Mouse (Mus musculus): ENCODE results near the gene Pigq.

Gene Pigq

DNA sequence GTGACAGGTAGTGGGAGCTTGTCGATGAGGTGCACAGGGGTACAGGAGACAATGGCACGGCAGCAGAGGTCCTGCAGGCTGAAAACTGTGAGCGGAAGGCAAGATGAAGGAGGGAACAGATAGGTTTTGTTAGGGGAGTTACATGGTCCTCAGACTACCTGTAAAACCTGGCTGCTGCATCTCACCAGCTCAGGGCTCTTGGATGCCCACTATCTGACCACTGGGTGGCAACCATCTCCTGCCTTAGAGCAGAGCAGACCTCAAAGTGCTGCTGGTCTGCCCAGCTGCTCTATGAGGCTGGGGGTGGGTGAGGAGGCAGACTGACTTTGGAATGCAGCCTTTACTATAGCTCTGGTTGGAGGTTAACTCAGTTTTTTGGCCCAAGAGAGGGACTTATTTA is 60.9 kb downstream of the Pigq start:
- no peak for DNase-seq (ENCODE audit: low read depth, low spot score)

DNA sequence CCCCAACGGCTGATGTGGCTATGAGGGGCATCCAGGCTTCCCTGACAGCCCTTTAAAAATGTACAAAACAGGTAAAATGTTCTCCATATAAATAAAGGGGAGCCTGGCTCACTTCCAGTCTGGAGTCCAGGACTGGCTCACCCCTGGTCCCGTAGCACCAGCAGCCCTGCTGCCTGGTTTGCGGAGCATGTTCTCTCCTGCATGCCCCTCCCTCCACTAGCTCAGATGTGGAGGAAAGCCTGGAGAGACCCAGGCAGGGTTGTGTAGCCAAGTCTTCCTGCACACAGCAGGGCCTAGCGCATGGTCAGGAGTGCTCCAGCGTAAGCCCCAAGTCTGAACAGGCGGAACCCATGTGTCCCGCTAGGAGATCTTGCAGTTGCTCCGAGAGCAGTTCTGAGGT is 61.5 kb downstream of the Pigq start:
- no peak for DNase-seq (ENCODE audit: low read depth, low spot score)

DNA sequence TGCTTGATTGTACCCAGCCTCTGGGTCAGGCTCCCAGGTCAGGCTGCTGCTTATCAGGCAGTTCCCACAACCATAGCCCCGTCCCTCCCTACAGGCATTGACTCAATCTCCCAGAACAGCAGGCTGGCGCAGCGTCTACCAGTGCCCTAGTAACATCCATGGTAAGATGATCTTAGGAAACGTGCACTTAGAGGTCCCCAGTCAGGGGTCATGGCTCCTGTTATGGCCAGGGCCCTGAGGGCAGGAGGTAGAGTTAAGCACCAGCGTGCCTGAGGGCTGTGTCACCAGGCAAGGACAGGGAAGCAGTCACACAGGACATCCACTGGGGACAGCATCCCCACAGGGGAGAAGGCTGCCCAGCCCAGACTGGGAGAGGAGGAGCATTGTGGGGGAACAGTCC is 62.4 kb downstream of the Pigq start:
- no peak for DNase-seq (ENCODE audit: low read depth, low spot score)

DNA sequence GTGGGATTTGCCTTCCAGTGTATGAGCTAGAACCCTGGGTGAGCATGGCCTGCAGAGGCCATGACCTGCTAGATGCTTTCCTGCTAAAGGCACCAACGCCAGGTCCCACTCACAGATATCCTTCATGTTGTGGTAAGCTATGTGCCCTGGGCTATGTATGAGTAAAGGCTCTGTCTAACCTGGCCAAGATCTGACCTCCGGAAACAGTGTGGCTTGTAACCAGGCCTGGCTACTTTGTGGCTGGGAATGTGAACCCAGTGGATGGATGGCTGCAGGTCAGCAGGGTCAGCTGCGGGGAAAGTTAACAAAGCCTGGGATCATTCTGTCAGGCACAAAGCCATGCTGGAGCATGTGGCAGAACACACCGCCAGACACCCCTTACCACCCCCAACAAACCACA is 63.0 kb downstream of the Pigq start:
- no peak for DNase-seq (ENCODE audit: low read depth, low spot score)

DNA sequence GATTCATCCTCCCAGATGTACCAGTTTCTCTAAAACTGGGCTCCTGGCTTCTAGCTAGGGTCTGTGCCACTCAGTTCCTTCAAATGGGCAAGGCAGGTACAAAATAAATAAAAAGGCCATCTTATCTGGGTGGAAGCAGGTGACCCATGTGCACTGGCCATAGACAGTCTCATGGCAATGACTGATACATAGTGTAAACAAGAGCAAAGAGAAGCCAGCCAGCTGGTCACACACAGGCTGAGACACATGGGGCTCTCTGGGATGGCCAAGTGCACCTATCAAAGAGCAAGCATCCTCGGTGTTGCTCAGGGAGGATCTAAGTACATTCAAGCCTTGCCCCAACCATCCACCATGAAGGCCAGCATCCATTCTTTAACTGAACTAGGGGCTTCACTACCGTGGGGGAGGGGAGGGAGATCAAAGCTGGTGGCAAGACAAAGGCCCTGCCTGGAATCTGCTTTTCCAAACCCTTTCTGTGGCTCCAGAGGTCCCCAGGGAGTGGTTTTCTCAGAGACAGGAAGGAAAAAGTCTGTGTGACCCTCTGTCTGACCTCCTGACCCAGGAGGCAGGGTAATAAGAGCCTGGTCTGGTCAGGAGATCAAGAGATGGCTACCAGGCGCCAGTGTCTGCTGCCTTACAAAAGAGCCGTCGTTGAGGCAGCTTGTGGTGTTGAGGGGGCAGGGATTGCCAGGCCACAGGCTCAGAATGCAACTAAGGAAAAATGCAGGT is 63.7 kb downstream of the Pigq start:
- no peak for DNase-seq (ENCODE audit: low read depth, low spot score)

DNA sequence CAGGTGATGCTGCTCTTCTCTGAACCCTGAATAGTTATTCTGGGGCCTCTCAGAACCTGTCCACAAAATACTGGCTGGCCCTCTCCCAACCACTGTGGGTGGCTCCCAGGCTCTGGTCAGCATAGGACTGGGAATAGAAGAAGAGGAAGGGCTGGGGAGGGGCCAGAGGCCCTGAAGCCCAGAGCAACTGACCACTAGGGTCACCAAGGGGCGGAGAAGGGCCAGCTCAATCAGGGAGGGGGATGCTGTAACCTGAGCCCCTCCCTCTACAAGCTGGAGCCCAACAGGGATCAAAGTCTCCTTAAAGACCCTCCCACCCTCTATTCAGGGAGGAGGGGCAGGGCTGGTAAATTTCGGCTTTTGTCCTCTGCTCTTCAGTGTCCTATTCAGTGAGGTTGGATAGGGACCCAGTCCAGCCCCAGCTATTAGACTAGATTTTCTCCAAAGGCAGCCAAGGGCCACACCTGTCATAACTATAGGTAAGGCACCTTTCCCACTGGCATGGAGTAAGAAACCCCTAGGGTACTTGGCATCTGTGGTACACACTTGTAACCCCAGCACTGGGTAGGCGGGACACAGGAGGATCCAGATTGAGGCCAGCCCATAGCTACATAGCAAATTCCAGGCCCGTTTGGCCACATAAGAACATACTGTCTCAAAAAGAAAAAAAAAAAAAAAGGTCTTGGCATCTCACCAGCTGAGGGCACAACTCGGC is 64.4 kb downstream of the Pigq start, which contains the start of gene Wfikkn1:
TSS of gene Wfikkn1 (minus strand) at position 663 of the 715 bp plus-strand sequence.
- DNase-seq (ENCODE audit: low read depth, low spot score) = no peak

DNA sequence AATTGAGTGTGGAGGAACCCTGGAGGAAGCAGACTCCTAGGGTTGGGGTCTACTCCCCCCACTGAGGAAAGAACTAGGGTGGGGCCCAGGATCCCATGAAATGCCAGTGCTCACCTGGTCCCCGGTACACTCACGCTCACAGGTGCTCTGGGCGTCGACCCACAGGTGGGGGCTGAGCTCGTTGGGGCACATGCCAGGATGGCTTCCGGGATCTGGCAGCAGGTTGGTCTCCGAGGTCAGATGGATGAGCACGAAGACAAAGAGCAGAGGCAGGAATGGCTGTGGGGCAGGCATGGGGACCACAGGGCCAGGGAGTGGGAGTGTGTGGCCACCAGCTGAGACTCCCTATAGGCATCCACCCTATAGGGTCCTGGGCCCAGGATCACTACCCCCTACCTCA is 65.0 kb downstream of the Pigq start:
- no peak for DNase-seq (ENCODE audit: low read depth, low spot score)

DNA sequence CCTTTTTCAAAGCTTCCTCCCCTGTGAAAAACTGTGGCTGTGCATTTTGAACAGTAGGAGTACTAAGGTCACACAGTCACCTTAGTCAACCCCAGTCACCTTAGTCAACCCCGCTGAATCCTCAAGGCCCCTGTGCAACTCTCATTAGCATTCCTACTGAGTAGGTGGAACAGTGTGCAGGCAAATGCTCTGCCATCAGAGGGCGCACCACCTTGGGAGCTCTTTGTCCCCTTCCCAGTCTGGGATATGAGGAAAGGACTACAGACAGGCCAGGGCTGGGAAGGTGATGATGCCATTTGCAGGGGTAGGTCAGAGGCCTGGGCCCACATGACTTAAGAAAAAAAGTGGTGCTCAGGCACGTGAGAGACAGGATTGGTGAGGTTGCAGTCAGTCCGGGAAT is 65.5 kb downstream of the Pigq start:
- DNase-seq (ENCODE audit: low read depth, low spot score) = no peak

DNA sequence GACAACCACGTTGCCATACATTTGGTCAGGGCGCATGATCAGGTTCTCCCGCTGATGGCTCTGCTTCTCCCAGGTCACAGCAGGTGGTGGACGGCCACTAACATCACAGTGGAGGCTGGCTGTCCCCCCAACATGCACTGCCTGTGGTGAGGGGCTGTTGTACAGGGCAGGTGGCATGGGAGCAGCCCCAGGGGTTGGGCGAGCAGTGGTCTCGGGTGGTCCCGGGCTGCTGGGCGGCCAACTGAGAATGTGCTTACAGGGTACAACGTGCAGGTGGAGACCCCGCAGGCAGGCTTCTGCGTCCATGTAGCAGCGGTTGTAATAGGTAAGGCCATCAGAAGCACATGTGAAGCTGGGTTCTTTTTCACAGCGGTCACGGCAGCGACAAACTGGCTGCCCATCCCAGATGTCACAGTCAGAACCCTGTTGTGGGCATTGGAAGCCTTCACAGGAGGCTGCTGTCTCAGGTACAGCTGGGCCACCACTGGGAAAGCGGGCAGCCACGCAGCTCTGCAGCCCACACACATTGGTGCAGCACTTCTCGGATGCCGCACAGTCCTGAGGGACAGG is 66.0 kb downstream of the Pigq start:
- no peak for DNase-seq (ENCODE audit: low read depth, low spot score)

DNA sequence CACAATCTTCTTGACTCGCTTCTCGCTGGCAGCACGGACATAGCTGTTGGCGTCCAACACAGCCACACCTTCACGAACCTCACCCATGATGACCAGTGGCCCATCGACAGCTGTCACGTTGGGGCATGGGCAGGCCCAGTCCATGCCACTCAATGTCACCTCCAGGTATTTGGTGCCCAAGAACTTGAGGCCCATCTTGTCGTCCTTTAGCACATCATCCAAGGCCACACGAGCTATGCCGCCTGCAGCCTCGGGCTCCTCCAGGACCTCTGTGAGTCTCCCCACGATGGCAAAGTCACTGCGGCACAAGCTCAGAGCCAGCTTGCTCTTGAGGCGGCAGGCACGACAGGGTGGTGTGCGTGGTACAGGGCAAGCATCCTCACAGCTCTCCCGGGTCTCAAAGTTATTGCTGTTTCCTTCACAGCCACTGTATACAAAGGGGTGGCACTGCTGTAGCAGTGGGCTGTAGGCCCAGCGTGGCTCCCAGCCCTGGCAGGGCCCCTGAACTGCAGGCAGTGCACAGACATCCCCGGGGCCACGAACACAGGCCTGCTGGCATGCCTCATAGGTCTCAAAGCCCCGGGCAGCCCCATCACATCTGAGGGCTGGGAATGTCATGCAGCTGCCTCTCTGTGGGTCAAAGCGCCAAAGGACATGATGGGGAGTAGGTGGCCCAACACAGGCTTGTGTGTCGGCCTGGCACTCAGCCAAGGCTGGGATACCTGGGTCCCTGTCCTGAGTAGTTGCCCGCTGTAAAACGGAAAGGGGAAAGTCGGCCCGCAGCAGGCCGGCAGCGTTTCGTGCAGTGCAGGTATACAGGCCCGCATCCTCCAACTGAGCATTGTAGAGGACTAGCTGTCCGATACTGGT is 66.8 kb downstream of the Pigq start:
- no peak for DNase-seq (ENCODE audit: low read depth, low spot score)

DNA sequence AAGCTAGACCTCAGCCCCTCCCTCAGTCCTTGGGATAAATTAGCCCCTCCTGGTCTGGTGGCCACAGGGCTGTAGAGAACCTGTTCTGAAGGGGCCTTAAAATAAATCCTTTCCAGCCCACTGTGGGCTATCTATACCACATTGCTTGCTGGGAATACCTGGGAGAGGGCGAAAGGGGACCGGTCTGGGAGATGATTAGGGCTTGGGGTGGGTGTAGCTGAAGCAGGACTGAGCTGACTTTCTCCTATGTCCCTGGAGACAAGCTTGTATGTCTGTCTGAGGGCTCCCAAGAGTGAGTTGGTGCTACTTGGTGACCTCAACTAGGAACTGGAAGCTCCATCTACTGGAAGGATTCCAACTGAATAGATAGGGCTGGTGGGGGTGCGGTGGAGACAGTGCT is 67.7 kb downstream of the Pigq start:
- no peak for DNase-seq (ENCODE audit: low read depth, low spot score)

Measured in retina, adult 2 months (tissue).